Mouse (Mus musculus) hindbrain, embryonic 15.5 days (tissue): ENCODE results near the gene Crim1. TPM values are rescaled to one million over a fixed set of nuclear protein-coding genes. Genes with fewer than 3 reads are reported as not detected.

Experiments
- ATAC-seq: fragments of 200-750 bp; cut with Nextera tagmentation; 2 replicates; pipeline ENCODE4 v1.8.0; 2017; ENCODE audit warnings: low read depth, moderate number of reproducible peaks, moderate TSS enrichment; ENCODE audit not compliant: low FRiP score
- H3K27ac ChIP-seq: fragments of 300-500 bp; sonication (generic); replicated peaks from 2 replicates; pipeline ENCODE4 v1.5.1; 2015; ENCODE audit warnings: mild to moderate bottlenecking, inconsistent platforms
- H3K27me3 ChIP-seq: fragments of 300-500 bp; sonication (generic); 2 replicates; pipeline ENCODE4 v1.6.1; 2015; ENCODE audit warnings: control low read depth, inconsistent platforms
- H3K36me3 ChIP-seq: fragments of 300-500 bp; sonication (generic); 2 replicates; pipeline ENCODE4 v1.6.1; 2015; ENCODE audit warnings: control low read depth, inconsistent platforms
- H3K4me1 ChIP-seq: fragments of 300-500 bp; sonication (generic); replicated peaks from 2 replicates; pipeline ENCODE4 v1.6.1; 2015; ENCODE audit warnings: control low read depth, inconsistent platforms
- H3K4me2 ChIP-seq: fragments of 300-500 bp; sonication (generic); 2 replicates; pipeline ENCODE4 v1.6.1; 2015; ENCODE audit warnings: moderate library complexity, mild to moderate bottlenecking, inconsistent platforms
- H3K4me3 ChIP-seq: fragments of 300-500 bp; sonication (generic); 2 replicates; pipeline ENCODE4 v1.5.1; 2015; ENCODE audit warnings: mild to moderate bottlenecking, inconsistent platforms
- H3K9ac ChIP-seq: fragments of 300-500 bp; sonication (generic); 2 replicates; pipeline ENCODE4 v1.6.1; 2015; ENCODE audit warnings: inconsistent platforms
- H3K9me3 ChIP-seq: fragments of 300-500 bp; sonication (generic); 2 replicates; pipeline ENCODE4 v1.6.1; 2016; ENCODE audit warnings: control low read depth, inconsistent platforms
- WGBS: fragments of 180-500 bp; shearing (Covaris S2); methylation state at CpG from one replicate; pipeline ENCODE4 v1.1.7; 2015; 5-methylcytosine and 5-hydroxymethylcytosine counted together
- polyA plus RNA-seq: library from polyadenylated mRNA; unstranded; fragments of >200 nt; fragmentation: Nextera tagmentation; extraction: Ambion mirVana; gene quantifications from 2 replicates; pipeline ENCODE4 v1.2.1, GENCODE M21; 2015

Crim1 gene
- polyA plus RNA-seq, 1 experiment from 2014 or later = 15.5 TPM

DNA sequence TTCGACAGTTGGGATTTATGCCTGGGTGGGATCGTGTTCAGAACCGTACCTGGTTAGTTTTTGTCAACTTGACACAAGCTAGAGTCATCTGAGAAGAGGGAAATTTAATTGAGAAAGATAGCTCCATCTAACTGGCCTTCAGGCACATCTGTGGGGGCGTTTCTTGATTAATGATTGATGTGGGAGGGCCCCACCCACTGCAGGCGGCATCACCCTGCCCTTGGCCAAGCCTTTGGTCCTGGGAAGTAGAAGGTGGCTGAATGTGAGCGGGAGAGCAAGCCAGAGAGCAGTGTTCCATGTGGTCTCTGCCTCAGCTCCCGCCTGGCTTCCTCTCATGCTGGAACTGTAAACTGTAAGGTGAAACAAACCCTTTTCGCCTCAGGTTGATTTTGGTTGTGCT, 56.5 kb downstream of the Crim1 start:
- H3K4me1 ChIP-seq = peaks cover 10% of the 10 kb centered on the region
- no peak for ATAC-seq
- H3K4me3 ChIP-seq = no peak overlapping the region
- WGBS = 77% methylated on average over 8 of the region's 8 CpGs
- H3K9ac ChIP-seq = no peak overlapping the region
- H3K9me3 ChIP-seq = no peaks in the 10 kb centered on the region
- no peaks in the 10 kb centered on the region for H3K36me3 ChIP-seq
- H3K4me2 ChIP-seq = no peak overlapping the region
- H3K27me3 ChIP-seq = no peaks in the 10 kb centered on the region
- H3K27ac ChIP-seq = no peak overlapping the region

DNA sequence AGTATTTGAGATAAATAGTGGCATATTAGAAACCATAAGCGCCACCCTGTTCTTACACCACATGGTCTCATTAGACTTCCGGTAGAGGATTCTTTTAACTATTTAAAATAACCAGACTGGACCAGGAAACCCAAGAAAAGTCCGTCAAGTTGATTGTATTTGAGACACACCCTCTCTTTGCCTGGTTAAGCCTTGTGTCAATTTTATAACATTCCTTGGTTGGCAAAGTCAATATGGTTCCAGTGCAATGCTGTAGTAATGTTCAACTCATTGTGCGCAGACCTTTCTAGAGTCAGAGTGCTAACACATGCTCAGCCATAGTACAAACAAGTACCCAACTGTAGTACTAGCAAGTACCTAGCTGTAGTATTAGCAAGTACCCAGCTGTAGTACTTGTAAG, 61.6 kb downstream of the Crim1 start:
- 93% methylated on average over 4 of the region's 4 CpGs for WGBS
- Histone ChIP-seq H3K27ac (no peak overlapping the region), H3K9ac (no peak overlapping the region), H3K4me3 (no peak overlapping the region), H3K4me2 (no peak overlapping the region), H3K36me3 (no peaks in the 10 kb centered on the region), H3K27me3 (no peaks in the 10 kb centered on the region), H3K9me3 (no peaks in the 10 kb centered on the region), H3K4me1 (peaks cover 12% of the 10 kb centered on the region)
- ATAC-seq = no peak

DNA sequence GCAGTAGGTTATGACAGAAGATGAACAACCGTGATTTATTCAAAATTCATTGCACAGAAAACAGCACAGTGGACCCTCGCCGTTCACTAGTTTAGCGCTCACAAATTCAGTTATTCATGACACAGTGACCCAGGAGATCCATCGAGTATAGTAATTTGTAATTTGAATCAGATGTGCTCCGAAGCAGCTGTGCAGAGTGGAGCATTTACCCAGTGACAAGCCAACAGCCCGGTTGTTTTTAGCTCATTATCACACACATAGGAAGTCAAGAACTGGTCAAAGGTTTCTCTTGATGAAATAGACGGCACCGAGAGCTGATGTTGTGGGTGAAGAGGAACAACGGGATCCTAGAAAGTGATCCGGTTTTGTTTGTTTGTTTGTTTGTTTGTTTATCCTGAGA, 64.1 kb downstream of the Crim1 start:
- no peak overlapping the region for H3K4me2 ChIP-seq
- H3K9ac ChIP-seq = no peak overlapping the region
- no peaks in the 10 kb centered on the region for H3K36me3 ChIP-seq
- no peaks in the 10 kb centered on the region for H3K27me3 ChIP-seq
- no peak overlapping the region for H3K4me3 ChIP-seq
- H3K4me1 ChIP-seq = peaks cover 12% of the 10 kb centered on the region
- ATAC-seq = no peak
- WGBS = 43% methylated on average over 11 of the region's 11 CpGs
- no peaks in the 10 kb centered on the region for H3K9me3 ChIP-seq
- H3K27ac ChIP-seq = no peak overlapping the region

DNA sequence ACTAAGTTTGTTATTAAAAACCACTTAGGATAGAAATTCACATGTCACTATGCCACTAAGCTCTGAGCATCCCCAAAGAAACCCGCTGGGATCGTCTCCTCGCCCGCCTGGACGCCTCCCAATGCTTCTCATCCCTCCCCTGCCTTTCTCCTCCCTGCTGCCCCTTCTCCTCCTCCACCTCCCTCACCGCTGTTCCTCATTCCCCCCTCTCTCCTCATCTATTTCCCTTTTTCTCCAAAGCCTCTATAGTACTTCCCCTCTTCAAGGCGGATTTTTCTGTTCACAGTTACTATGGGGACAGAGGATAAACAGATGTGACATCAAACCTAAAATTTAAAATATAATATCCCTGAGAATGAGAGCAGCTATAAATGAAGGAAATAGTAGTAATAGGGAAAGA, 65.1 kb downstream of the Crim1 start:
- Histone ChIP-seq H3K36me3 (no peaks in the 10 kb centered on the region), H3K9ac (no peak overlapping the region), H3K4me1 (peaks cover 12% of the 10 kb centered on the region), H3K9me3 (no peaks in the 10 kb centered on the region), H3K27ac (no peak overlapping the region), H3K4me3 (no peak overlapping the region), H3K4me2 (no peak overlapping the region), H3K27me3 (no peaks in the 10 kb centered on the region)
- 63% methylated on average over 7 of the region's 7 CpGs for WGBS
- no peak for ATAC-seq

DNA sequence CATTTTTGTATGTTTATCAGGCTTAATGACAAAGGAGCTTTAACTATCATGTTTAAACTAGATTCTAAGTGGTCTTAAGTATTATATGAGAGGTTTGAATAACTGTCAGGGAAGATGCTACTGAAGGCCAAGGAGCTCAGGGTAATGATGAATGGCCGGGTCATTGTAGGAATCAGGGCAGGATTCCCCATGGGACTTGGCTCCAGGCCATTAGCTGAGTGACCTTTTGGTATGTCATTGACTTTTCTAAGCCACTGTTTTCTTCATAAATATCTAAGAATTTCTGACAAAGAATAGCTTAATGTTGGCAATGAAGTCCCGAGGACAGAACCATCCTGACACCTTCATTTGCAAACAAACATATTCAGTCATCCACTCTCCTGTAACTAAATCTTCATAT, 66.2 kb downstream of the Crim1 start:
- Histone ChIP-seq H3K4me3 (no peak overlapping the region), H3K27ac (no peak overlapping the region), H3K9ac (no peak overlapping the region), H3K4me2 (no peak overlapping the region), H3K36me3 (no peaks in the 10 kb centered on the region), H3K27me3 (no peaks in the 10 kb centered on the region), H3K9me3 (no peaks in the 10 kb centered on the region), H3K4me1 (peaks cover 12% of the 10 kb centered on the region)
- WGBS = 85% methylated on average over 2 of the region's 2 CpGs
- no peak for ATAC-seq

DNA sequence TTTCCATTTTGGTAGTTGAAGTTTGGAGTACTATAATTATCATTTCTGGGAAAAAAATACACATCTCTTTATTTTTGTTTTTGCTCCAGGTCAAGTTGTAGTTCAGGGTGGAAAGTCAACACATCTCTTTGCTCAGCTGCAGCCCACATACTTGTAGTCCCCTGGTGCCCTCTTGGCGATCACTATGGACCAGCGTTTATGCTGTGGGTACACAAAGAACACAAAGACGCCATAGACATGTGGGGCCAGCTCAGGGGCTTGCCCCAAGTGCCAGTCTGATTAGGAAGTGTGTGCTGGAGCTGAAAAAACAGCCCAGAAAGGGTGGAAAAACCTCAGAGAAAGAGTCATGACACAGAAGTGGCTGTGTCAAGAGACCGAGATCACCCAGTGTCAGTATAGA, 68.5 kb downstream of the Crim1 start:
- ATAC-seq = no peak
- no peaks in the 10 kb centered on the region for H3K27me3 ChIP-seq
- no peaks in the 10 kb centered on the region for H3K36me3 ChIP-seq
- no peak overlapping the region for H3K27ac ChIP-seq
- H3K9me3 ChIP-seq = no peaks in the 10 kb centered on the region
- no peak overlapping the region for H3K4me2 ChIP-seq
- no peak overlapping the region for H3K9ac ChIP-seq
- H3K4me1 ChIP-seq = peaks cover 27% of the 10 kb centered on the region
- WGBS = 63% methylated on average over 4 of the region's 4 CpGs
- H3K4me3 ChIP-seq = no peak overlapping the region

DNA sequence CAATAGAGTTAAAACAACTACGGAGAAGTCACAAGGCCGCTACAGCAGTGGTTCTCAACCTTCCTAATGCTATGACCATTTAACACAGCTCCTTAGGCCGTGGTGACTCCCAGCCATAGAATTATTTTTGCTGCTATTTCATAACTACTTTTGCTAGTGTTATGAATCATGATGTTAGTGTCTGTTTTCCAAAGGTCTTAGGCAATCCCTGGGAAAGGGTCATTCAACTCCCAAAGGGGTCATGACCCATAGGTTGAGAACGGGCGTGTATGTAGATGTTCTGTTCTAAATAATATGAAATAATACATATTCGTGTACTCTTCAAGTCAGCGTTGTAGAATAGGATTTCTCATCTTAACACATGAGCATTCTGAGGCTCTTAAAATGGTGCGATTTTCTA, 69.3 kb downstream of the Crim1 start:
- Histone ChIP-seq H3K27ac (no peak overlapping the region), H3K4me2 (no peak overlapping the region), H3K4me1 (peaks cover 21% of the 10 kb centered on the region), H3K36me3 (no peaks in the 10 kb centered on the region), H3K9me3 (no peaks in the 10 kb centered on the region), H3K9ac (no peak overlapping the region), H3K4me3 (no peak overlapping the region), H3K27me3 (no peaks in the 10 kb centered on the region)
- no peak for ATAC-seq
- WGBS = 96% methylated on average over 8 of the region's 8 CpGs

DNA sequence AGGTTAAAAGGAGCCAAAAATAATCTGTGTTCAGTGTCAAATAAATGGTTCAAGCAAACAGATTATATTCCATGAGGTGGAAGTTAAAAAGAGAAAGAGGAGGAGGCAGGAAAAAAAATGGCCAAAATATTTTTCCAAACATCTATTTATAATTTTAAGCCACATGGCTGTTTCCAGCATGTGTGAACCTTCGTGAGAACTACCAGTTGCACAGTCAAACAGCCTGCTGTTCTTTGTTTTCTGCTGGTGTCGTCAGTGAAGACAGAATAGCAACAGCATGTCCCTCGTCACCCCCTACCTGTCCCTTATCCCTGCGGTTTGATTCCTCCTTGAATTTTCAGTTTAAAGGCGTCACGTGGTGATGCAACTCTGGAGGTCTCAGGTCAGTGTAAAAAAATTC, 70.0 kb downstream of the Crim1 start:
- no peaks in the 10 kb centered on the region for H3K9me3 ChIP-seq
- WGBS = 83% methylated on average over 6 of the region's 6 CpGs
- H3K4me3 ChIP-seq = no peak overlapping the region
- no peak overlapping the region for H3K27ac ChIP-seq
- H3K36me3 ChIP-seq = no peaks in the 10 kb centered on the region
- H3K4me2 ChIP-seq = no peak overlapping the region
- peaks cover 21% of the 10 kb centered on the region for H3K4me1 ChIP-seq
- ATAC-seq = no peak
- H3K9ac ChIP-seq = no peak overlapping the region
- H3K27me3 ChIP-seq = no peaks in the 10 kb centered on the region

DNA sequence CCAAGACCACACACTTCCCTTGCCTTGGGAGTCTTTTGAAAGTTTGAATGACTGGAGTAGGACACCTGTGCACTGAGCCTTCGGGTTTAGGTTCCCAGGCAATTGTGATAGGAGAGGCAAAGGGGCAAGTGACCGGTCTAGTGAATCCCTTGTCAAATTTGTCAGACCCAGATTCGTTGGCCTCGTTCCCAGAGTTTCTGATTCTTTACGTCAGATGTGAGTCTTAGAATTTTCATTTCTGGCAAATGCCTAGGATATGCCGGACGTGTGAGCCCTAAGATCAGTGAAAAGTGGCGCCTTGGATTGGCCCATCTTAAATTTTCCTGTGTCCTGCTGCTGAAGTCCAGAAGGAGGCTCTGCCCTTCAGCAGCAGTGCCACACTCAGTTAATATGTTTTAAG, 71.7 kb downstream of the Crim1 start:
- H3K9ac ChIP-seq = no peak overlapping the region
- no peaks in the 10 kb centered on the region for H3K9me3 ChIP-seq
- ATAC-seq = no peak
- H3K4me1 ChIP-seq = peaks cover 24% of the 10 kb centered on the region
- no peak overlapping the region for H3K27ac ChIP-seq
- H3K4me3 ChIP-seq = no peak overlapping the region
- 73% methylated on average over 8 of the region's 8 CpGs for WGBS
- H3K36me3 ChIP-seq = no peaks in the 10 kb centered on the region
- no peaks in the 10 kb centered on the region for H3K27me3 ChIP-seq
- H3K4me2 ChIP-seq = no peak overlapping the region

DNA sequence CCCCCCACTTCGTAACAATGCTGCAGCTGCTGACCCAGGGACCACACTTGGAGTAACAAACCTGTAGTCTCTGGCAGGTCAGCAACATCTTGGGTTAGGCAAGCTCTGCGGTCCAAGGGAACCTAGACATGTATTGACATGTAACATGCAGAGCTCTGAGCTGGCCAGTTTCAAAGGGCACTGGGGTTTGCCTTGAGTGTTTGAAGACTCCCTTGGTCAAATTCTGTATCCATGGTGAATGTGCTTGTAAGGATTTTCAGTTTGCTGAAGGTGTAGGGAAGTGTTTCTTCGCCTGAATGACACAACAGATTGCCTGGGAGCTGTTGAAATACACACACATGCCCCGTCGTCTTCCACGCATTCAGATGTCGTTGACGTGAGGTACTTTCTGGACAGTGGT, 72.1 kb downstream of the Crim1 start:
- Histone ChIP-seq H3K4me2 (no peak overlapping the region), H3K4me3 (no peak overlapping the region), H3K4me1 (peaks cover 24% of the 10 kb centered on the region), H3K27me3 (no peaks in the 10 kb centered on the region), H3K9me3 (no peaks in the 10 kb centered on the region), H3K36me3 (no peaks in the 10 kb centered on the region), H3K9ac (no peak overlapping the region), H3K27ac (no peak overlapping the region)
- WGBS = 74% methylated on average over 8 of the region's 8 CpGs
- ATAC-seq = no peak

DNA sequence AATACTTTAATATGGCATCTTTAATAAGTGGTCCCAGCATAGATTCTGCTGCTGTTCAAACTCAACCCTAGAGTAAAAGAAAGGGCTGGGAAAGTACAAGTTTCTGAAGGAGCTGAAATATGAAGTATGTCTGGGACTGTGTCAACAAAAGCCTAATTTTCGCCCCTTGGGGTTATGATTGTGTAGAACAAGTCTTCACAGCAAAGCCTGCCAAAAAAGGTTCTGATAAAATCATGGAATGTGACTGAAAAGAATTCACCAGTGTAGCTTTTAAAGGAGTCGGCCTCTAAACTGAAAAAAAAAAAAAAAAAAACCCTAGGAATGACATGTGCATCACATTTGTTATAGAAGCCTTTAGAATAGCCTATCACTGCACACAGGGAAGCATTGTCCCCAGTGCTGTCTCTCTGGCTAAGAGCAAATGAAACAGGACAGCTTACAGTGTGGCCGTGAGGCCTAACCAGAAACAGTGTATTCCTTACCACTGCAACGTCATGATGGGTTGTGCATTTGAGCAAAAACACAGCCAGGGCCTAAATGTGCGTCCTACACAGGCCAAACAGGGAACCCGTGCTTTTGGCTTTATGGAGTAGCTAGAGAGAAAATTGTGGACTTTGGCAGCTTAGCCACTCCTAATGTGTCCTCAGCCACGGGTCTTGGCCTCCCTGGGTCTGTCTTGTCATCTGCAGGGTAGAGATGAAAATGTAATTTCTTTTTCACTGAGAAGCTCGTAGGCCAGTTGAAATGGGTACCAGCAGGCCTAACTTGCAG, 72.8 kb downstream of the Crim1 start:
- no peak for ATAC-seq
- Histone ChIP-seq H3K4me3 (no peak overlapping the region), H3K9me3 (no peaks in the 10 kb centered on the region), H3K4me1 (peaks cover 24% of the 10 kb centered on the region), H3K36me3 (no peaks in the 10 kb centered on the region), H3K4me2 (no peak overlapping the region), H3K9ac (no peak overlapping the region), H3K27me3 (no peaks in the 10 kb centered on the region), H3K27ac (0 out of 2 replicates have a peak overlapping the region, but pooled peaks have one; percentile 36)
- 55% methylated on average over 8 of the region's 8 CpGs for WGBS

DNA sequence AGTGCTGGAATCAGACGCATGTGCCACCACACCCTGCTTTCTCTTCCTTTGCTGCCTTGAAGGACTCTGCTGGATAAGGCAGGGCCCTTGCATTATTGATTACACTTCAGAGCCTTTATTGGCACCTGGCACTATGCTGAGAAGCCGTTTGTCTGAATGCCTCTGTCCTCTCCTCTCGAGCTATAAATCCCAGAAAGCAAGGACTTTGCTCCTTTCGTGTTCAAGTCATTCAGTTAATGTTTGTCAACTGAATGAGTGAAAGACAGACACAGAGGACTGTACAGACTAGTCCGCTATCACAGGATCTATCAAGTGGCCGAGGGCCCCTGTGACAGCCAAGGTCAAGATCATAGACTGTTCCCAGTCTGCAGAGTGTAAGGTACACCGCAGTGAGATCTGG, 73.8 kb downstream of the Crim1 start:
- Histone ChIP-seq H3K9me3 (no peaks in the 10 kb centered on the region), H3K4me3 (no peak overlapping the region), H3K27me3 (no peaks in the 10 kb centered on the region), H3K4me1 (peaks cover 24% of the 10 kb centered on the region), H3K9ac (no peak overlapping the region), H3K27ac (no peak overlapping the region), H3K4me2 (no peak overlapping the region), H3K36me3 (no peaks in the 10 kb centered on the region)
- 84% methylated on average over 7 of the region's 7 CpGs for WGBS
- no peak for ATAC-seq
